Mouse (Mus musculus) midbrain, embryonic 10.5 days (tissue): ENCODE data around the gene Phkg2. TPM values are rescaled to one million over a fixed set of nuclear protein-coding genes. Genes with fewer than 3 reads are reported as not detected.
"Not testable (repeated sequence)": the region's sequence is repeated elsewhere in the genome, so short reads cannot be mapped to it uniquely, and the experiment has no call there.

ENCODE experiments used
- DNase-seq: peaks from one replicate; pipeline ENCODE4 v3.0.0-alpha.2; 2017; ENCODE audit warnings: low spot score
- H3K27ac ChIP-seq: fragments of 300-500 bp; sonication (generic); replicated peaks from 2 replicates; pipeline ENCODE4 v1.5.1; 2016; ENCODE audit warnings: mild to moderate bottlenecking
- H3K27me3 ChIP-seq: fragments of 300-500 bp; sonication (generic); 2 replicates; pipeline ENCODE4 v1.6.1; 2016; ENCODE audit warnings: low read depth, mild to moderate bottlenecking; ENCODE audit not compliant: poor library complexity, severe bottlenecking
- H3K36me3 ChIP-seq: fragments of 300-500 bp; sonication (generic); 2 replicates; pipeline ENCODE4 v1.6.1; 2016; ENCODE audit warnings: mild to moderate bottlenecking, moderate library complexity
- H3K4me1 ChIP-seq: fragments of 300-500 bp; sonication (generic); 2 replicates; pipeline ENCODE4 v1.6.1; 2016
- H3K4me3 ChIP-seq: fragments of 300-500 bp; sonication (generic); 2 replicates; pipeline ENCODE4 v1.5.1; 2016; ENCODE audit warnings: mild to moderate bottlenecking, moderate library complexity
- H3K9me3 ChIP-seq: fragments of 300-500 bp; sonication (generic); replicated peaks from 2 replicates; pipeline ENCODE4 v1.6.1; 2016; ENCODE audit warnings: mild to moderate bottlenecking
- WGBS: fragments of 180-500 bp; shearing (Covaris S2); methylation state at CpG from one replicate; pipeline ENCODE4 v1.1.7; 2016; 5-methylcytosine and 5-hydroxymethylcytosine counted together
- polyA plus RNA-seq: library from polyadenylated mRNA; unstranded; fragments of >200 nt; fragmentation: Nextera tagmentation; extraction: Ambion mirVana; gene quantifications from 2 replicates; pipeline ENCODE4 v1.2.1, GENCODE M21; 2016

The Phkg2 gene
- polyA plus RNA-seq, 1 experiment from 2014 or later = 46.9 TPM

DNA sequence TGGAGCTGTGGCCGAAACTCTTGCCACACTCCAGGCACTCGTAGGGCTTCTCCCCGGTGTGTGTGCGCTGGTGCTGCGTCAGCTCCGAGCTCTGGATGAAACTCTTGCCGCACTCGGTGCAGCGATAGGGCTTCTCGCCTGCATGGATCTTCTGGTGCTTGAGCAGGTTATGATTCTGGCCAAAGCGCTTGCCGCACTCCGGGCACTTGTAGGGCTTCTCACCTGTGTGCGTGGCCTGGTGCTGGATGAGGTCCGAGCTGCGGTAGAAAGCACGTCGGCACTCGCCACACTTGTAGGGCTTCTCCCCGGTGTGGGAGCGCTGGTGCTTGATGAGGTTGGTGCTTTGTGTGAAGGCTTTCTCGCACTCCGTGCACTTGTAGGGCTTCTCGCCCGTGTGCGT lies 38.4 kb downstream of the Phkg2 start:
- Histone ChIP-seq H3K36me3 (peaks cover 69% of the 10 kb centered on the region), H3K9me3 (no peaks in the 10 kb centered on the region; the same call in 1 of the 2 replicates), H3K4me1 (peaks cover 25% of the 10 kb centered on the region), H3K27me3 (no peaks in the 10 kb centered on the region), H3K4me3 (peak overlapping the region; percentile 3; the same call in 1 of the 2 replicates), H3K27ac (no peak overlapping the region)
- 97% methylated on average over 26 of the region's 26 CpGs for WGBS
- DNase-seq = no peak

DNA sequence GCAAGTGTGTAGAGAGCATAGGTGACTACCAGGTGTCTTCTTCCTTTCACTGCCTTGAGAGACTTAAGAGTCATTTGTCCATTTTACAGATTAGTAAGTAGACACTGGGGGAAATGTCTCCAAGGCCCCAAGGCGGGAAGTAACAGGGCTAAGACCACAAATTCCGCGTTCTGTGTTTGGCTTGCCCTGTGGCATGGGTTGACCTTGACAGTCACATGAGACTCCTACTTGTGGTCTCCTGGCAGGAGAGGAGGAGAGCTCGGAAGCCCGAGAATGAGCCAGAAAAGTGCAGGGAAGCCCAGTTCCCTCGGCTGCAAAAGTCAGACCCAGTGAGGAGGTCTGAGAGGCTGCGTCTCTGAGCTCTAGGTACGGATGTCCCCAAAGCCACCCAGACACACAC lies 40.4 kb downstream of the Phkg2 start:
- Histone ChIP-seq H3K27ac (0 out of 2 replicates have a peak overlapping the region, but pooled peaks have one; percentile 96), H3K4me1 (peaks cover 31% of the 10 kb centered on the region), H3K36me3 (peaks cover 55% of the 10 kb centered on the region), H3K4me3 (peak overlapping the region; percentile 88), H3K27me3 (no peaks in the 10 kb centered on the region), H3K9me3 (peaks cover 5% of the 10 kb centered on the region; the same call in 1 of the 2 replicates)
- DNase-seq = no peak
- WGBS = 89% methylated on average over 8 of the region's 8 CpGs

- peak overlapping the region; percentile 88 for H3K4me3 ChIP-seq
- DNase-seq = no peak
- no peaks in the 10 kb centered on the region for H3K27me3 ChIP-seq
- WGBS = 24% methylated on average over 8 of the region's 8 CpGs
- H3K9me3 ChIP-seq = peaks cover 5% of the 10 kb centered on the region; the same call in 1 of the 2 replicates
- H3K4me1 ChIP-seq = peaks cover 31% of the 10 kb centered on the region
- peaks cover 49% of the 10 kb centered on the region for H3K36me3 ChIP-seq
- H3K27ac ChIP-seq = peak overlapping the region; percentile 96
Measured at GRCm38 (mm10) chr7:127614091-127614490, 41.0 kb downstream of the Phkg2 start.

GRCm38 (mm10) chr7:127614511-127614890 lies 41.4 kb downstream of the Phkg2 start:
- H3K27me3 ChIP-seq = no peaks in the 10 kb centered on the region
- 0% methylated on average over 40 of the region's 44 CpGs for WGBS
- peak; percentile 59 for DNase-seq
- peak overlapping the region; percentile 96 for H3K27ac ChIP-seq
- peaks cover 5% of the 10 kb centered on the region; the same call in 1 of the 2 replicates for H3K9me3 ChIP-seq
- peaks cover 45% of the 10 kb centered on the region for H3K36me3 ChIP-seq
- H3K4me1 ChIP-seq = peaks cover 31% of the 10 kb centered on the region
- H3K4me3 ChIP-seq = peak overlapping the region; percentile 88

- H3K27me3 ChIP-seq = no peaks in the 10 kb centered on the region
- peaks cover 31% of the 10 kb centered on the region for H3K4me1 ChIP-seq
- under 1% methylated on average over 47 of the region's 50 CpGs for WGBS
- peaks cover 5% of the 10 kb centered on the region; the same call in 1 of the 2 replicates for H3K9me3 ChIP-seq
- peak within 1 kb of the TSS; percentile 96 for H3K27ac ChIP-seq
- H3K36me3 ChIP-seq = peaks cover 38% of the 10 kb centered on the region
- H3K4me3 ChIP-seq = peak within 1 kb of the TSS; percentile 88
- peak; percentile 90 for DNase-seq
Measured at GRCm38 (mm10) chr7:127614891-127615843, 42.0 kb downstream of the Phkg2 start, which contains the start of gene Zfp629. Gene Zfp629 (minus strand): TSS chr7:127615797.

GRCm38 (mm10) chr7:127616336-127616735 lies 43.2 kb downstream of the Phkg2 start:
- no peak for DNase-seq
- no peak overlapping the region; the same call in 1 of the 2 replicates for H3K27ac ChIP-seq
- WGBS = 83% methylated on average over 1 of the region's 1 CpGs
- H3K36me3 ChIP-seq = peaks cover 26% of the 10 kb centered on the region
- no peaks in the 10 kb centered on the region for H3K27me3 ChIP-seq
- peaks cover 31% of the 10 kb centered on the region for H3K4me1 ChIP-seq
- peak overlapping the region; percentile 18; the same call in 1 of the 2 replicates for H3K4me3 ChIP-seq
- peaks cover 5% of the 10 kb centered on the region; the same call in 1 of the 2 replicates for H3K9me3 ChIP-seq

DNA sequence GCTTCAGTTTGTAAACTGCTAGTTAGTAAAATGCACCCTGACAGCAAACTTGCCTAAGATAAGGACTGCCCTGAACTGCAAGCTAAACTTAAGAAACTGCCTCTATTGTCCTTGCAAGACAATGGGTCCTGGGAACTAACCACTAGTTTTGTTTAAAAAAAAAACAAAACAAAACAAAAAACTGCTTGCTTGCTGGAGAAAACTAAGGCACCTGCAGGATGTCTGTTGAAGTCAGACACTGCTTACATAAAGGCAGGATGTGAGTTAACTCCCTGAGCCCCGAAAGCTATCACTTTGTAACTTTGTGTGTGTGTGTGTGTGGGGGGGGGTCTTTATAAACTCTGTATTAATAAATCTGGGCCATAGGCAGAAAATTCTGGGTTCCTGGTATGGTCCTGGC lies 43.7 kb downstream of the Phkg2 start:
- 73% methylated on average over 1 of the region's 1 CpGs for WGBS
- peaks cover 21% of the 10 kb centered on the region for H3K36me3 ChIP-seq
- no peak overlapping the region for H3K4me3 ChIP-seq
- H3K4me1 ChIP-seq = peaks cover 31% of the 10 kb centered on the region
- DNase-seq = no peak
- H3K27ac ChIP-seq = no peak overlapping the region
- peaks cover 5% of the 10 kb centered on the region; the same call in 1 of the 2 replicates for H3K9me3 ChIP-seq
- no peaks in the 10 kb centered on the region for H3K27me3 ChIP-seq

DNA sequence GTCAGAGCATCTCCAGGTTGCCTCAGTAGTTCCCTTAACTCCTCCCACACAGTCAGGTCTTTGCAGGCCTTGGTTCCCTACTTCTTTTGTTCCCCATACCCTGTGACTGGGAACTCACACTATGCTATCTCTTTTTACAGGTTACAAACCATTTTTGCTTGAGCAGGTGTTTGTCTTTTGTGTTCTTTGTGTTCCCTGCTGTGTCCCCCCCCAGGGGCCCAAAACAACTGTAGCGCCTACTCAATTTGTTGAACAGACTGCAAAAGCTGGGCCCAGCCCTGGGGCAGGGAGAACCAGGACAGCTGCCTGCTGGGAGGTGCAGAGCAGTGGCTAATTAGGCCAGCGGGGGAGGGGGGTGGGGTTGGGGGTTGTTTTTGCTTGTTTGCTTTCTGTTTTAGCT lies 44.8 kb downstream of the Phkg2 start:
- peaks cover 10% of the 10 kb centered on the region for H3K36me3 ChIP-seq
- 0 out of 2 replicates have a peak, but pooled peaks cover 5% of the 10 kb centered on the region for H3K9me3 ChIP-seq
- H3K4me3 ChIP-seq = no peak overlapping the region
- no peak overlapping the region for H3K27ac ChIP-seq
- peaks cover 31% of the 10 kb centered on the region for H3K4me1 ChIP-seq
- no peaks in the 10 kb centered on the region for H3K27me3 ChIP-seq
- DNase-seq = no peak
- 50% methylated on average over 2 of the region's 2 CpGs for WGBS

DNA sequence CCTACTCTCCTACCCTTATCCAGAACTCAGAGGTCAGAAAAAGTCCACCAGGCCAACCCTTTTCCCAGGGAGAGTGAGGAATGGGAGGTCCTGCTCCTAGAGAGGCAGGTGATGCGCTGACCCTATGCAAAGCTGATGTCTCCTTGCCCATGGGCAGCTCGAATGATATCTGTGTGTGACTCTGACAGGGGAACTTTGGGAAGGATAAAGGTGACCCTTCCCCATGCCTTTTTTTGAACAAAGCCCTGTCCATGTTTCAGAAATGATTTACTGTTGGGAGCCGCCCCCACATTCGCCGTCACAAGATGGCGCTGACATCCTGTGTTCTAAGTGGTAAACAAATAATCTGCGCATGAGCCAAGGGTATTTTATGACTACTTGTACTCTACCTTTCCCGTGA lies 45.3 kb downstream of the Phkg2 start:
- H3K36me3 ChIP-seq, DNase-seq, H3K9me3 ChIP-seq, H3K4me3 ChIP-seq, H3K27ac ChIP-seq, H3K27me3 ChIP-seq: not testable (repeated sequence)
- WGBS = 87% methylated on average over 7 of the region's 8 CpGs
- peaks cover 27% of the 10 kb centered on the region for H3K4me1 ChIP-seq

DNA sequence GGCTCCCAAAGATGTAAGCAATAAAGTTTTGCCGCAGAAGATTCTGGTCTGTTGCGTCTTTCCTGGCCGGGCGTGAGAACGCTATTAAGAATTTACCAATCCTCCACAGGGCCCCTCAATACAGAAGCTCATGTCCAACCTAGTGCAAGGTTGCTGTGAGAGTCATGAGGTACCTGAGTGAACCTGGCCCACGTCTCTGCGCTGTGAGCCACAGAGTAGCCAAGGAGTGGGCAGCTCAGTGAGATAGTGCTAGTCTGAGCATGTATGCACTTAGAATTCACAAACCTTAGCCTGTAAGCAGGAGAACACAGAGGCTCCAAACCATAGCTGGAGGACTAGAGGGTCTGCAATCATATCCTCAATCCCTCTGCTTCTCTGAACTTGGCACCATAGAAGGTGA lies 52.9 kb downstream of the Phkg2 start:
- DNase-seq = no peak
- 98% methylated on average over 7 of the region's 7 CpGs for WGBS
- H3K4me1 ChIP-seq = no peaks in the 10 kb centered on the region
- no peak overlapping the region for H3K4me3 ChIP-seq
- H3K36me3 ChIP-seq = no peaks in the 10 kb centered on the region
- H3K9me3 ChIP-seq = peaks cover 7% of the 10 kb centered on the region
- H3K27ac ChIP-seq = no peak overlapping the region
- no peaks in the 10 kb centered on the region for H3K27me3 ChIP-seq

DNA sequence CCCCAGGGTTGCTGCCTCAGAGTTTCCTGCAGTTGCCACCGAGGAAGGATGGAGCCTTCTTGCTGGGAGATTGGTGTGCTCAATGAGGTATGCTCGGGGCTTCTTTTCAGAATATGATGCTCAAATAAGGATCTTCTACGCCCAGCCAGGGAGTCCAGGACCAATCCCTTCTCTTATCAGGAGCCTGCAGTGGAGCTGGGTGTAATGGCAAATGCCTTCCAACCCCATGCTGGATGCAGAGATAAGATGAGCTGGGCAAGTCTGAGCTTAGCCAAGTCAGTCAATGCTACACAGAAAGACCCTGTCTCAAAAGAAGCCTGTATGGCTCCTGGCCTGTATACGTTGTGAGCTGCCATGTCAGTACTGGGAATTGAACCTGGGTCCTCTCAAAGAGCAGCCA lies 53.3 kb downstream of the Phkg2 start:
- no peak for DNase-seq
- 86% methylated on average over 4 of the region's 4 CpGs for WGBS

DNA sequence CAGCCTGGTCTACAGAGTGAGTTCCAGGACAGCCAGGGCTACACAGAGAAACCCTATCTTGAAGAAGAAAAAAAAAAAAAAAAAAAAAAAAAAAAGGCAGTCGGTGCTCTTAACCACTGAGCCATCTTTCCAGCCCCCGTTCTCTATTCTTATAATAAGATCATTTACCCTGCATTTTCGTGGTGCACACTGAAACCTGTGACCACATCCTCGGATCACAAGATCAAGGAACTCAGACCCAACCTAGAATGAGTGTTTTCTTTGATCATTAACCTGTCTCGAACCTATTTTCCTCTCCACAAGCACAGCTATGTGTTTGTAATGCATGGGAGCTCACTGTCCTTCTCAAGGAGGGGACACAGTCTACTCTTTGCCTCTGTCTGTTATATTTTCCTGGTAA lies 55.5 kb downstream of the Phkg2 start:
- H3K36me3 ChIP-seq = no peaks in the 10 kb centered on the region
- 84% methylated on average over 5 of the region's 5 CpGs for WGBS
- no peaks in the 10 kb centered on the region for H3K27me3 ChIP-seq
- no peak overlapping the region for H3K27ac ChIP-seq
- no peak for DNase-seq
- no peaks in the 10 kb centered on the region for H3K4me1 ChIP-seq
- H3K4me3 ChIP-seq = no peak overlapping the region
- H3K9me3 ChIP-seq = peaks cover 7% of the 10 kb centered on the region

More for the DNA sequence above, 53.3 kb downstream of the Phkg2 start:
- Histone ChIP-seq H3K9me3 (peaks cover 7% of the 10 kb centered on the region), H3K27me3 (no peaks in the 10 kb centered on the region), H3K4me3 (no peak overlapping the region), H3K36me3 (no peaks in the 10 kb centered on the region), H3K4me1 (no peaks in the 10 kb centered on the region), H3K27ac (no peak overlapping the region)

- H3K4me1 ChIP-seq = no peaks in the 10 kb centered on the region
- peaks cover 7% of the 10 kb centered on the region; the same call in 1 of the 2 replicates for H3K27me3 ChIP-seq
- H3K4me3 ChIP-seq = no peak overlapping the region
- DNase-seq = no peak
- no peaks in the 10 kb centered on the region for H3K36me3 ChIP-seq
- WGBS = 74% methylated on average over 4 of the region's 4 CpGs
- H3K9me3 ChIP-seq = peaks cover 2% of the 10 kb centered on the region
- H3K27ac ChIP-seq = no peak overlapping the region
Measured at GRCm38 (mm10) chr7:127631416-127631815, 58.3 kb downstream of the Phkg2 start.
